Mouse (Mus musculus) spleen, adult 2 months (tissue): ENCODE measurements around the gene Cxcl10.

Experiments
- CTCF ChIP-seq: fragments of 200-500 bp; IDR thresholded peaks from 2 replicates; pipeline ENCODE4 v1.5.1; 2011; ENCODE audit warnings: mild to moderate bottlenecking, inconsistent platforms; ENCODE audit not compliant: insufficient read depth, insufficient read length, insufficient replicate concordance; ENCODE audit errors: extremely low read depth
- POLR2A ChIP-seq: fragments of 200-500 bp; IDR thresholded peaks from 2 replicates; pipeline ENCODE4 v1.6.1; 2011; ENCODE audit warnings: low read depth, low read length, inconsistent platforms

- TF ChIP-seq CTCF (no peak), POLR2A (no peak)
Measured at GRCm38 (mm10) chr5:92336743-92337142, 11.9 kb downstream of the Cxcl10 start.
